Mouse (Mus musculus) cerebellum, adult 8-10 months (tissue): ENCODE data around the gene C1qtnf1.

Experiments
- DNase-seq: peaks from one replicate; pipeline ENCODE4 v3.0.0; 2022

The C1qtnf1 gene

GRCm38 (mm10) chr11:118438665-118439414 lies 10.8 kb downstream of the C1qtnf1 start:
- DNase-seq = no peak

GRCm38 (mm10) chr11:118442691-118443090 lies 14.7 kb downstream of the C1qtnf1 start:
- no peak for DNase-seq

GRCm38 (mm10) chr11:118443201-118443970 lies 15.4 kb downstream of the C1qtnf1 start:
- peak; percentile 66 for DNase-seq

GRCm38 (mm10) chr11:118445843-118446242 lies 17.8 kb downstream of the C1qtnf1 start:
- DNase-seq = peak; percentile 68

DNA sequence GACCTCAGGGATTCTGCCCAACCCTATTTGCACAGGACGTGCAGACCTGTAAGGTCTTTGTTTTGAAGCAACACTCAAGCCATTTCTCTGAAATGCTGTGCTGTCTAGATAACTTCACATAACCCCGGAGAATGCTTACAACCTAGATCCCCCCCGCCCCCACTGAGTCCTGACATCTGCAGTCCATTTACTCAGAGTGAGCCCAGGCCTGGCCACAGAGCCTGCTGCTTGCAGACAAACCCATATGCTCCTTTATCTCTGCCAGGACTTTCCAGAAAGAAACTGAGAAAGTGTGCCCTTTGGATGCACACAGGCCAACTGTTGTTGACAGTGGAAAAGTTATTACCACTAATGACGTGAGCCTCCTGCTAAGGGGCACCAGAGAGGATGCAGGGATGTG lies 19.3 kb downstream of the C1qtnf1 start:
- no peak for DNase-seq

DNA sequence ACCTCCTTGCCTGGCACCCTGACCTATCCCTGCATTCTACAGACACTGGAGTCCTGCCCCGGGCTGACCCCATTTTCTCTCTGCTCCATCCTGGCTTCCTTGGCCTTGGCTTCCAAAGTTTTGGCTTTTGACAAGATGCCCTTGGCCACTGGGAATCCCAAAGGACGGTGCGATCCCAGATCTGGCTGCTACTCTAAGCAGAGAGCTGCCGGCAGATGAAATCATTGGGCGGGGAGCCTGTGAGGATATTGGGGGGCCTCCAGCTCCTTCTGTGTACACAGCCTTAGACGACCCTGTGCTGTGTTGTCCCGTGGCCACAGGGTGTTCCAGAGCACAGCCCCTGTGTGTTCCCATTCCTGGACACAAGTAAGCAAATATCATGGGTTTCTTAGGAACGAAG lies 20.4 kb downstream of the C1qtnf1 start:
- no peak for DNase-seq

DNA sequence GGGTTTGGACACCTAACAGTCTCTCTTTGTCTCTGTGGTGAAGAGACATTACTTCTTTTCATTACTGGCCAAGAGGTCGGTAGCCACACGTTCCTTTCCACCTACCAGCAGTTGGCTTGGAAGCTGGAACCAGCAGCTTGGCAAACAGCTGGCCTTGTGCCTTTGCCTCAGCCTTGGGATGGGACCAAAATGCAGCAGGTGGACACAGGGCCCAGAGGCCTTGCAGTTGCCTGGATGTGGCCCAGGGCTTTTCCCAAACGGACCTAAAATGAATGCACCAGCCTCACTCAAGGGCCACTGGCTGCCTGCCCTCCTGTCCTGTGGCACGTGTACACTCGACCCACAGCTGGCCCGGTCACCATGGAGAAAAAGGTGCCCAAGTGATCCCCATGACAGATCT lies 23.2 kb downstream of the C1qtnf1 start:
- no peak for DNase-seq

DNA sequence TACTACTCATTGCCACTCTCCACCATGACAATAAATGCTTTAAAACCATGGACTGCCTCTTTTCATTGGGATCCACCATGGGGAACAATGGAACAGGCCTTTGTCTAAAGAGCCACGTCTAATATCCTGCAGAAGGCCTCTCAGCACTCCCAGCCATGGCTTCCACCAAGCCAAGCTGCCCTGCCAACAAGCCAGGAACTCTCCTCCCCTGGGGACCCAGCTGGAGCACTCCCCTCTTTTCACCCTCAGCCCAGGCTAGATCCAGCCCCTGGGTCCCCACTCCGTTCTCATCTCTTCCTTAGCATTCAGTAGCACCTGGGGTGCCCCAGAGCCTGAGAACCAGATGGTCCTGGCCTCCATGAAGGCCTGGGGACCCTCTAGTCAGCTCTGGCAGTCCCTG lies 25.0 kb downstream of the C1qtnf1 start:
- no peak for DNase-seq

- no peak for DNase-seq
Observed at GRCm38 (mm10) chr11:118453886-118454671, 26.1 kb downstream of the C1qtnf1 start.

DNA sequence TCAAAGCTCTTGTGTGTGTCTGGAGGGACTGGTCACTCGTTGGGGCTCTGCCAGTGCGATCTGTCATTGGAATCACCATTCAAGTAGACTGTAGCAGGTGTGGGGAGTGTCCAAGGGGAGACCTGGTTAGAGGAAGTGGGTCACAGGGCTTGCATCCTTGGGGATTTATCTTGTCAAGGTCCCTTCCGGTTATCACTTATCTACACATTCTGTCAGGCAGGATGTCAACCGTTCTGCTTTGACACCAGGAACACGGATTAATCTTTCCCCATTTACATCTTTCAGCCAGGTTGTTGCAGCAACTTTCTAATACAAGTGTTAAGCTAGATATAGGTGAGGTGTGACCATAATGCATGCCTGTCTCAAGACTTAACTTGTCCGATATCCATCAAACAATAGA lies 27.8 kb downstream of the C1qtnf1 start:
- DNase-seq = no peak

GRCm38 (mm10) chr11:118456937-118457336 lies 28.9 kb downstream of the C1qtnf1 start:
- no peak for DNase-seq

GRCm38 (mm10) chr11:118459051-118459450 lies 31.0 kb downstream of the C1qtnf1 start:
- no peak for DNase-seq

- no peak for DNase-seq
Observed at GRCm38 (mm10) chr11:118459536-118459935, 31.5 kb downstream of the C1qtnf1 start.

GRCm38 (mm10) chr11:118460280-118460679 lies 32.3 kb downstream of the C1qtnf1 start:
- no peak for DNase-seq

DNA sequence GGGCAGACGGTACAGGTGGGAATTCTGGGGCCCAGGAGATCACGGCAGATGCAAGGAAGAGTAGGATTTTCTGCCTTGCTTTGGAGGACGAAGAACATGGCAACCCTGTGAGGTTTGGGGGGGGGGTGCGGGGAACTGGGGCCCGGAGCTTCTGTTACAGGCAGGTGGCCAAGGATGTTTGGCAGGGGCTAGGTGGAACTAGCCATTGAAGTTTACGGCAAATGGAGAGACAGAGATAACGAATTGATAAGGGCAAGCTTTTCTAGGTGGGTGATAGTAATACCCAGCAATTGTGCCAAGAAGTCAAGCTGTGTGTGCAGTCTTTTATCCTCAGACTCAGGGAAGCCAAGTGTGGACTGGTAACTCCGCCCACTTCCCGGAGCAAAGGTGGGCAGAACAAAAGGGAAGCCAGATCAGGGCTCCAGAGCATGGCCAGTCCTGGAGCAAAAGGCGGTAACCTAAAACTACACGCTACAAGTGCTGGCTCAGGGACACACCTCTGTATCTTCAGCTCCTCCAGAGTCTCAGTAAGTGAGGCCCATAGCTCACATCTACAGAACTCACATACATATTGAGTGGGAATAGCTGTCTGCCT lies 39.5 kb downstream of the C1qtnf1 start:
- no peak for DNase-seq

DNA sequence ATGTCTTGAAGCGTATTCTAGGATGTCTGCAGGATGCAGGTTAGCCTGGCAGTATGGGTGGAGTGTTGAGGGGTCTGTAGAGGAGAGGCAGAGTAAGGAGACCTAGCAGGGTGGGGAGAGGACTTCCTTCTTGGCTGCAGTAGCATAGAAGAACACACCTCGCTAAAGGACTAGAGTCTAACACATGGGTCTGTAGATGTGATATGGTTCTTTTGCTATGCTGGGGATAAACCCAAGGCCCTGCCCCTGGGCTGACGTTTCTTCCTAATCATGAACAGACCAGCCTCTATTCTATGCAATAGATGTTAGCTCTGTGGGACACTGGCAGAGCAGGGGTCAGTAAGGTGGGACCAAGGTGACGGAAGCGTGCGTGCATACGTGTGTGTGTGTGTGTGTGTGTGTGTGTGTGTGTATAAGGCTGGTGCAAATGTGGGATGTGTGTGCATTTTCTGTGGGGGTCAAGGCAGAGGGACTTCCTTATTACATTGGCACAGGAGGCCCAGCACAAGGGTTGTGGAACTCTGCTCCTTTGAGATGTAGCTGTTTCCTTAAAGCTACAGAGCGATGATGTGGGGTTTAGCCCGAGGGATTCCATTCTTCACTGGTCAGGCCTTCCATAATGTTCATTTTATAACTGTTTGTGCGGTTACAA lies 41.6 kb downstream of the C1qtnf1 start:
- DNase-seq = no peak

- DNase-seq = no peak
Observed at GRCm38 (mm10) chr11:118470234-118470966, 42.4 kb downstream of the C1qtnf1 start.

DNA sequence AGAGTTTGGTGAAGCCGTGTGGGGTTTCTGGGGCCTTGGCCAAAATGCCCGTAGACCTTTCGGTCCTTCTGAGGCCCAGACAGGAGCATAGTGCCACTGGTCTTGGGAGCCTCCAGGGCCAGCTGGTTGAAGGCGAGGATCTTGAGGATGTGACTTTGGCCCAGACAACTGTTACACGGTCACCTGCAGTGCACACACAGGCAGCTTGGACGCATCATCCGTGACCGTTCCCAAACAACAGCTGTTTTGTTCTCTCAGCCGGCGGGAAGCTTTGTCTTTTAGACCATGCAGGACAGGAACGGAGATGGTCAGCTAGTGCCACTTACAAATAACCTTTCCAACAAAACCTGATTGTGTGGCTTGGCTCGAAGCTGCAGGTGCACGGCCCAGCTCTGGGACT lies 43.7 kb downstream of the C1qtnf1 start:
- no peak for DNase-seq

- DNase-seq = no peak
Observed at GRCm38 (mm10) chr11:118473161-118473560, 45.2 kb downstream of the C1qtnf1 start.

- DNase-seq = no peak
Observed at GRCm38 (mm10) chr11:118473842-118474500, 46.0 kb downstream of the C1qtnf1 start.

- no peak for DNase-seq
Observed at GRCm38 (mm10) chr11:118475496-118476083, 47.6 kb downstream of the C1qtnf1 start.
